Mouse (Mus musculus) T-helper 1 cell (primary cell): ENCODE data around the gene Ccrl2.

Source experiments
- in situ Hi-C: fragments of 300-600 bp; cut with MboI, MseI; formaldehyde crosslinking; loops from one replicate; pipeline ENCODE4 v1.15.1; 2025; ENCODE audit warnings: high pct_unique_total_duplicates

The Ccrl2 gene

GRCm38 (mm10) chr9:111067052-111067451 lies 9.7 kb upstream of the Ccrl2 start:
- in situ Hi-C loops = loop anchor here (10.0 kb wide), 1 partner anchor 58 kb away; no protein-coding TSS in a partner anchor

- in situ Hi-C loops = loop anchor here (10.0 kb wide), 1 partner anchor 62 kb away; no protein-coding TSS in a partner anchor
These were observed 5.5 kb upstream of the Ccrl2 start for GRCm38 (mm10) chr9:111062840-111063239.

GRCm38 (mm10) chr9:111058943-111059556 lies 1.7 kb upstream of the Ccrl2 start:
- in situ Hi-C loops = no loop called here

GRCm38 (mm10) chr9:111057544-111058370 lies 438 bp upstream of the Ccrl2 start:
- in situ Hi-C loops = no loop called here

- in situ Hi-C loops = no loop called here
These were observed 861 bp downstream of the Ccrl2 start for GRCm38 (mm10) chr9:111056519-111056797.

GRCm38 (mm10) chr9:111055800-111056518 lies 1.4 kb downstream of the Ccrl2 start:
- in situ Hi-C loops = no loop called here

GRCm38 (mm10) chr9:111054923-111055322 lies 2.4 kb downstream of the Ccrl2 start:
- in situ Hi-C loops = no loop called here

- in situ Hi-C loops = no loop called here
These were observed 8.9 kb downstream of the Ccrl2 start for GRCm38 (mm10) chr9:111048452-111048851.

GRCm38 (mm10) chr9:111047266-111047665 lies 10.1 kb downstream of the Ccrl2 start:
- in situ Hi-C loops = no loop called here

GRCm38 (mm10) chr9:111046222-111046621 lies 11.1 kb downstream of the Ccrl2 start:
- in situ Hi-C loops = no loop called here

- in situ Hi-C loops = no loop called here
These were observed 15.1 kb downstream of the Ccrl2 start for GRCm38 (mm10) chr9:111042266-111042665.

- in situ Hi-C loops = no loop called here
These were observed 17.4 kb downstream of the Ccrl2 start for GRCm38 (mm10) chr9:111039966-111040365.

- in situ Hi-C loops = no loop called here
These were observed 23.6 kb downstream of the Ccrl2 start for GRCm38 (mm10) chr9:111033717-111034116.

GRCm38 (mm10) chr9:111026791-111027190 lies 30.5 kb downstream of the Ccrl2 start:
- in situ Hi-C loops = loop anchor here (10.0 kb wide), 1 partner anchor 898 kb away; no protein-coding TSS in a partner anchor

- in situ Hi-C loops = no loop called here
These were observed 38.3 kb downstream of the Ccrl2 start, which contains the start of gene Ltf for GRCm38 (mm10) chr9:111019022-111019421. Ltf (plus strand) TSS chr9:111019271.

GRCm38 (mm10) chr9:111015658-111016057 lies 41.7 kb downstream of the Ccrl2 start:
- in situ Hi-C loops = no loop called here

GRCm38 (mm10) chr9:111012041-111012440 lies 45.3 kb downstream of the Ccrl2 start:
- in situ Hi-C loops = no loop called here

GRCm38 (mm10) chr9:111011550-111011949 lies 45.8 kb downstream of the Ccrl2 start:
- in situ Hi-C loops = no loop called here

GRCm38 (mm10) chr9:111009763-111010162 lies 47.6 kb downstream of the Ccrl2 start:
- in situ Hi-C loops = no loop called here

- in situ Hi-C loops = no loop called here
These were observed 50.8 kb downstream of the Ccrl2 start for GRCm38 (mm10) chr9:111006544-111006943.
